Mouse (Mus musculus): Measurements from ENCODE around the gene Ston2.
"Not testable (repeated sequence)": the region's sequence is repeated elsewhere in the genome, so short reads cannot be mapped to it uniquely, and the experiment has no call there.

Ston2 gene

DNA sequence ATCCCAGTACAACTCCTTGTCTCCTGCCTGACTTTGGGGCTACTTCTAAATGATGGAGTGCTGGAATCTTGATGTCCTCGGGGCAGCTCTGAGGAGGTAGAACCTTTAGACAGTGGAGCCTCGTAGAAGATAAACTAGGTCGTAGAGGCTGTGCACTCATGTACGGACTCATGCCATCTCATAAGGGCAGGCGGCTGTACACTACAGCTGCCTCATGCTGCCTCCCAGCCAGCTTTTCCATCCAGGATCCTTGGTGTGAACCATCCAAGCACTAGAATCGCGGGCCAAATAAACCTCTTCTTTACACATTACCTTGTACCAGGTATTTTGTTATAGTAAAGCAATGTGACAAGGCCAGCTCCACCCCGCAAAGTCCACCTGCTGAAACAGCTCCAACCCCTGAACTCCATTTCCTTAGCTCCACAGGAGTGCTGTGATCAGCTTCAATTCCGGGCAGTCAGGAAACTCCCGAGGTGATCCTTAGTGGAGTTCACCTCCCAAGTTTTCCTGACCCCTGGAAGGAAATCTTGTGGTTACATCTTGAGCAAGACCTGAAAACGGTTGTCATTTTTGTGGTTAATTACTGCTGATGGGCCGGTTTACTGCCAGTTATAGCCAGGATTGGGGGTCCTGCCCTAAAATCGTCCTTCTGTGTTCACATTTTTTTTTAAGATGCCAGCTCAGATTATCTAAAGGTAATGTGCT is 36.1 kb downstream of the Ston2 start:
- no peak for DNase-seq (ENCODE audit: extremely low read depth, low read depth)

- DNase-seq (ENCODE audit: extremely low read depth, low read depth), result no peak
Measured at GRCm38 (mm10) chr12:91749543-91750184, 38.5 kb downstream of the Ston2 start.

- DNase-seq (ENCODE audit: extremely low read depth, low read depth), result no peak
Measured at GRCm38 (mm10) chr12:91748241-91748865, 39.8 kb downstream of the Ston2 start.

GRCm38 (mm10) chr12:91746839-91747238 is 41.3 kb downstream of the Ston2 start:
- not testable (repeated sequence) for DNase-seq (ENCODE audit: extremely low read depth, low read depth)

DNA sequence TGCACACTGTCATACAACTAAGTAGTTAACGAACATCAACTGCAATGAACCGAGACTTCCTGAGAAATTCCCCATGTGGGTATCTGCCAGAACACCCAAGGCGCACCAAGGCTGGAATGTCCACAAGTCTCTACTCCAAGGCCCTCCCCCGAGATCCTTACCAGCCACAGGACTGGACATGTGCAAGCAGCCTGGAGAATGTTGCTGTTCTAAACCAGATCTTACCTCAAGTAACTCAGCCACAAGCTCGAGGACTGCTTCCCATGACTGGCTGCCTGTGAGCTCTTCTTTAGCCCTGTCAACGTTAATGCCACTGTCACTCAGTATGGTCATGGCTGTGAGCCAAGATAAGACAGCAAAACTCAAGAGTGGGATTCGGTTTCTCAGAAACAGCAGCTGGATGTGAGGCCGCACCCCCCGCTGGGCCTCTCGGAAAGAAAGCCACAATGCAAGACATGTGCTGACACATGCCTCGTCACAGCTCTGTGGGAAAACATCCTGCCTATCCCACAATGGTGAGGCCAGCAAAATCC is 42.4 kb downstream of the Ston2 start:
- no peak for DNase-seq (ENCODE audit: extremely low read depth, low read depth)

GRCm38 (mm10) chr12:91744091-91744490 is 44.1 kb downstream of the Ston2 start:
- DNase-seq (ENCODE audit: extremely low read depth, low read depth), result no peak

DNA sequence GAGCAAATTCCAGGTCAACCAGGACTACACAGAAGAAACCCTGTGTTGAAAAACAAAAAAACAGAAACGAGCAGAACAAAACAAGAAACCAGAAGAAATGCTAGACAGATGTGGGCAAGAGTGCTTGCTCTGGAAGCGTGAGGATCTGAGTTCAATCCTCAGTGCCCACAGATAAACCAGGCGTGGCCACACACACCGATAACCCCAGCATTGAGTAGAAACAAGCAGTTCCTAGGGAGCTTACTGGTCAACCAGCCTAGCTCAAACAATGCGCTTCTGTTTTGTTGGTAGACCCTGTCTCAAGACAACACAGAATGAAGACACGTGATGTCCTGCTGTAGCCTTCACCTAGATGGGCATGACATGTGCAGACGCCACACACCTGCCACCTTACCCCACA is 45.3 kb downstream of the Ston2 start:
- no peak for DNase-seq (ENCODE audit: extremely low read depth, low read depth)

DNA sequence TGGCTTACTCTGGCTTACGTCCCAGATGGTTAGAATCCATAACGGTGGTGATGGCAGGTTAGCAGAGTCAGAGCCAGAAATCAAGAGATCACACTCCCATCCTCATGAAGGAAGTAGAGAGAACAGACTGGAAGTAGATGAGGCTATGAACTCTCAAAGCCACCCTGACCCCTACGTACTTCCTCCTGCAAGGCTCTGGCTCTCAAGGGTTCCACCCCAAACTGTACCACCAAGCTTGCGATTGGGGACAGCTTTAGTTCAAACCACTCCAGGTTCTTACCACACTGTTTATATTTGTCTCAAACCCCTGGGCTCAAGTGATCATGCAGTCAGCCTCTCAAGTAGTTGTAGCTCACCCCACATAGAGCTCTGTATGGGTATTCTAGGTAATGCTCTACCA is 49.8 kb downstream of the Ston2 start:
- DNase-seq (ENCODE audit: extremely low read depth, low read depth), result no peak

DNA sequence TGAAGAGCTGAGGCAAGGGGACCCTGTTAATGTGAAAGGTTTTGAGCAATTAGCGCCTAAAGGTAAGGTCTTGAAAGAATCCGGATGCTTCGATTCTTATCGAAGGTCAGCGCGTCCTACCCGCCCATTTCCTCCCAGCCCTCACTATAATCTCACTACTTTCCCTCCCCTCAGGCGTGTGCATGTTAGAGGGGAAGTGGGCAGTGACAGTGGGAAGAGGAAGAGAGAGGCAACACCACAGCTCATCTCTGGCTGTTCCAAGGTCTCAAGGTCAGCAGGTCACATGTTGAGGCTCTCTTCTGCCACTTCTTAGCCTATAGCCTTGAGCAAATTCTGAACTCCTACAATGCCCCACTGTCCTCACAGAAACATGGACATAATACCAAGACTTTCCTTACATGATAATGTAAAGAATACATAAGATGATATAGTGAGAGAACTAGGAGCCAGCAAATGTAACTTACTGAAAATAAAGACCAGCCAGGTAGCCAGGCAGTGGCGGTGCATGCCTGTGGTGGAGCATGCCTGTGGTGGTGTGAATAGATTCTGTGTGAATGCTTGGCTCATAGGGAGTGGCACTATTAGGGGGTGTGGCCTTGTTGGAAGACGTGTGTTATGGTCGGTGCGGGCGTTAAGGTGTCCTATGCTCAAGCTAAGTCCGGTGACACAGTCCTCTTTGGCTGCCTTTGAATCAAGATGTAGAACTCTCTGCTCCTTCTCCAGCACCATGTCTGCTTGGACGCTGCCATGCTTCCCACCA is 51.8 kb downstream of the Ston2 start:
- no peak for DNase-seq (ENCODE audit: extremely low read depth, low read depth)

- DNase-seq (ENCODE audit: extremely low read depth, low read depth), result no peak
Measured at GRCm38 (mm10) chr12:91734246-91735027, 53.8 kb downstream of the Ston2 start.

DNA sequence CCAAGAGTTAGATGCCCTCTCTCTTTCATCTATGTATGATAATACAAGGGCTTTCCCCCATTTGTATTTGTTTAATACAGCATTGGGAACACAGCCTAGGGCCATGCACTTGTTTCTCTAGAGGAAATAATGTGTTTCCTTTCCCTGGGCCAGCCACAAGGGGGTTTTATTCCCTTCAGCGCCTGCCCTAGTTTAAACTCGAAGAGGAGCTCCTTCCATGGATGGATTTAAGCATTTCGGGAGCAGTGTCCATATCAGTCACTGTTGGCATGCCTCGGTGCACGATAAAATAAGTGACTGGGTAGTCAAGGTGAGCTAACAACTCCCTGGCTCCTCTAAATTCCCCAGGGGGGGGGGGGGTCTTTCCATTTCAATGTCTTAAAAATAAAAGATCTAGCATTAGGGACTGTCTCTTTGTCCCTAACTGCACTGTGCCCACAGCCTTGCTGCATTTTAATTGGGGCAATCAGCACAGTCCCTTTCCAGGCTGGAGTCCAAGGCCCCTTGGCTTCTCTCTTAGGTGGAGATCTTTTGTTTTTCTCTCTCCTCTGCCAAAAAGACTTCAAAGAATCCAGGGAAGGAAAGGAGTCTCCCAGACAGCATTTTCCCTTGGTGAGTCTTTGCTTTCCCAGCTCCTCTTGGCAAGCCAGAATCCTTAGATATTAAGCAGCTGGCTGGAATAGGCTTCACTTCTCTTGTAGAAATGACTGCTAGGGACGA is 55.3 kb downstream of the Ston2 start:
- DNase-seq (ENCODE audit: extremely low read depth, low read depth), result no peak

GRCm38 (mm10) chr12:91726202-91726601 is 62.0 kb downstream of the Ston2 start:
- no peak for DNase-seq (ENCODE audit: extremely low read depth, low read depth)

DNA sequence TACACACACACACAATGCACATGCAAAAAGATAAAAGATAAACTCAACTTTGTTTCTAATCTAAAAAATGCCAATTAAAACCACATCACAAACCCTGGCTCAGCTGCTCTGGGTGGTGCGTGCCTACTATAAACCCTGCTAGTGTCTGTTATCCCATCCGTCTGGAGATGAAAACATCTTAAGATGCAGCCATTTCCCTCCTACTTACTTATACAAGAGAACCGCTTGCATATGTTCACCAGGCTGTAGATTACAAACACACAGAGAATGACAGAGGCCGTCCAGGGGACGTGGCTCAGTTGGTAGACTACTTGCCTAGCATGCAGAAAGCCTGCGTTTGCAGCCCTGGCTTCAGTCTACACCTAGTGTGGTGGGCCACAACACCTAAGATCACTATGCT is 64.3 kb downstream of the Ston2 start:
- DNase-seq (ENCODE audit: extremely low read depth, low read depth), result no peak

GRCm38 (mm10) chr12:91719134-91719533 is 69.1 kb downstream of the Ston2 start:
- DNase-seq (ENCODE audit: extremely low read depth, low read depth), result no peak

- no peak for DNase-seq (ENCODE audit: extremely low read depth, low read depth)
Measured at GRCm38 (mm10) chr12:91715686-91716085, 72.5 kb downstream of the Ston2 start.

GRCm38 (mm10) chr12:91713358-91713757 is 74.8 kb downstream of the Ston2 start:
- no peak for DNase-seq (ENCODE audit: extremely low read depth, low read depth)

DNA sequence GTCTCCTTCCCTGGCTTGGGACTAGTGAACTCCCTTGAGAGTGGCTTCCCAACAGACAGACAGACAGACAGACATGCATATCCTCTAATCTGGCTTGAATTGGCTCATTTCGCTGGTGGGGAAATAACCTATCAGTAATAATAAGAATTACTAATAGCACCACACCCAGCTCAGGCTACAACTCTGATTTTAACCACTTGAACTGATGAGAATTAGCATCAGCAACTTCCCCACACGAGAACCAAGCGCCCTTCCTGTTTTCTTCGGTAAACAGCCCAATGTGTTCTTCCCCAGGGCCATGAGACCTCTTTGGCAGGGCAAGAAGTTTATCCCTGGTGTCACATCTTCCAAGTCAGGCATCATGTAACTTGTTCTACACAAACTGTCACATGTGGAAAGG is 76.5 kb downstream of the Ston2 start:
- DNase-seq (ENCODE audit: extremely low read depth, low read depth), result no peak

GRCm38 (mm10) chr12:91710876-91711275 is 77.3 kb downstream of the Ston2 start:
- DNase-seq (ENCODE audit: extremely low read depth, low read depth), result no peak

DNA sequence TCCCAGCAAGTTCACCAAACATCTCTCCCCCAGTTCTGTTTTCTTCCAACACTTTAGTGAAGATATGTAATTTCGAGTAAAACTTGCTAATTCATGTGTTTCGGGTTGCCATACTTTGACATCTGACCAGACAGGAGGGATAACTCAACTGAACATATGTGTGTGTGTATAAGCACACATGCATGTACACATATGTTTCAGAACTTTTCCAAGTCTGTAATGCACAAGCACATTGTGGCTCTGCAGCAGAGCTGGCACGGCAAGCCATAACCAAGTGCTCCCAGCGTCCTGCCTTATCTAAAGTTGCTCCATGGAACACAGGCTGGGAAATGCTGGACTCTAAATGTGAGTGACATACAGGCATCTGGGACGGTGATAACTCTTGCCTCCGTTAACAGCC is 78.6 kb downstream of the Ston2 start:
- no peak for DNase-seq (ENCODE audit: extremely low read depth, low read depth)

DNA sequence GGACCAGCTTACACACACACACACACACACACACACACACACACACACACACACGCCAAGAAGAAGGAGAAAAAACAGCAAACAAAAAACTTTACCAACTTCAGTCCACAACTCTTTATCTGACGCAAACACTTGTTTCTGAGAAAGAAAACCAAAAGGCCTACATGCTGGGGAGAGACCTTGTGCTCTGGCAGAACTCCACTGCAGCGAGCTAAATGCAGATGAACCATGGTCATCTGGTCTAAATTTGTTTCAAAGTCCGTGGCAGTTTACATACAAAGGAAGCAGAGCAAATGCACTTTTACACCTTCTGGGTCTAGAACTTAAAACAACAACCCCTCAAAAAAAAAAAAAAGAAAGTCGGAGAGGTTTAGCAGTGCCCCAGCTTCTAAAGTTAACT is 79.0 kb downstream of the Ston2 start:
- no peak for DNase-seq (ENCODE audit: extremely low read depth, low read depth)

All from MEL-GATA-1-ER (cell line).